Mouse (Mus musculus) gastrocnemius, postnatal 25 days (tissue): ENCODE measurements around the gene Adora2b. TPM values are rescaled to one million over a fixed set of nuclear protein-coding genes. Genes with fewer than 3 reads are reported as not detected.

Source experiments
- DNase-seq: peaks from one replicate; pipeline ENCODE4 v3.0.0; 2022
- long read RNA-seq, 2 experiments: library from polyadenylated mRNA; stranded (forward); transcript quantifications; one replicate each; pipeline ENCODE4 v2.0.0; 2021
- total RNA-seq, 2 experiments: library from RNA; stranded (reverse); gene quantifications; 1 replicate in 1 of 2; 2 replicates in 1 of 2; pipeline ENCODE4 v1.2.3; 2021

Gene Adora2b
- total RNA-seq, result under 1 TPM; 0.49 to 0.94 TPM
- long read RNA-seq, experiment 1, result 0 reads
- long read RNA-seq, experiment 2, partial matches to known transcripts, result 0 of 1 reads
- long read RNA-seq, experiment 2, other reads (novel, unspliced or antisense), result 0 of 1 reads

GRCm38 (mm10) chr11:62248401-62249244, at the start of gene Adora2b:
TSS of gene Adora2b (plus strand) at chr11:62248984.
- peak; percentile 69 for DNase-seq

GRCm38 (mm10) chr11:62200901-62201512, 47.8 kb upstream of the Adora2b start:
- DNase-seq, result no peak

GRCm38 (mm10) chr11:62202645-62203044, 46.1 kb upstream of the Adora2b start:
- no peak for DNase-seq

- DNase-seq, result no peak
Measured at GRCm38 (mm10) chr11:62209111-62209510, 39.7 kb upstream of the Adora2b start.

GRCm38 (mm10) chr11:62209891-62210290, 38.9 kb upstream of the Adora2b start:
- DNase-seq, result no peak

GRCm38 (mm10) chr11:62213384-62213989, 35.3 kb upstream of the Adora2b start:
- DNase-seq, result no peak

- DNase-seq, result no peak
Measured at GRCm38 (mm10) chr11:62215107-62215506, 33.7 kb upstream of the Adora2b start.

GRCm38 (mm10) chr11:62217751-62218150, 31.0 kb upstream of the Adora2b start:
- no peak for DNase-seq

- DNase-seq, result peak; percentile 23
Measured at GRCm38 (mm10) chr11:62220756-62221510, 27.9 kb upstream of the Adora2b start.

GRCm38 (mm10) chr11:62223416-62223815, 25.4 kb upstream of the Adora2b start:
- DNase-seq, result no peak

GRCm38 (mm10) chr11:62223962-62224361, 24.8 kb upstream of the Adora2b start:
- peak; percentile 50 for DNase-seq

GRCm38 (mm10) chr11:62224797-62225196, 24.0 kb upstream of the Adora2b start:
- DNase-seq, result peak; percentile 38

GRCm38 (mm10) chr11:62240631-62241261, 8.0 kb upstream of the Adora2b start:
- no peak for DNase-seq

GRCm38 (mm10) chr11:62243871-62244270, 4.9 kb upstream of the Adora2b start:
- DNase-seq, result no peak

GRCm38 (mm10) chr11:62244471-62244870, 4.3 kb upstream of the Adora2b start:
- DNase-seq, result no peak

GRCm38 (mm10) chr11:62247759-62248400, 904 bp upstream of the Adora2b start:
- no peak for DNase-seq

GRCm38 (mm10) chr11:62249266-62250037, 668 bp downstream of the Adora2b start:
- DNase-seq, result no peak

GRCm38 (mm10) chr11:62251047-62251446, 2.3 kb downstream of the Adora2b start:
- DNase-seq, result peak; percentile 20

- DNase-seq, result no peak
Measured at GRCm38 (mm10) chr11:62253380-62253779, 4.6 kb downstream of the Adora2b start.

- DNase-seq, result no peak
Measured at GRCm38 (mm10) chr11:62259214-62259613, 10.4 kb downstream of the Adora2b start.
